Mouse (Mus musculus): ENCODE results near the gene Kcnma1.

DNA sequence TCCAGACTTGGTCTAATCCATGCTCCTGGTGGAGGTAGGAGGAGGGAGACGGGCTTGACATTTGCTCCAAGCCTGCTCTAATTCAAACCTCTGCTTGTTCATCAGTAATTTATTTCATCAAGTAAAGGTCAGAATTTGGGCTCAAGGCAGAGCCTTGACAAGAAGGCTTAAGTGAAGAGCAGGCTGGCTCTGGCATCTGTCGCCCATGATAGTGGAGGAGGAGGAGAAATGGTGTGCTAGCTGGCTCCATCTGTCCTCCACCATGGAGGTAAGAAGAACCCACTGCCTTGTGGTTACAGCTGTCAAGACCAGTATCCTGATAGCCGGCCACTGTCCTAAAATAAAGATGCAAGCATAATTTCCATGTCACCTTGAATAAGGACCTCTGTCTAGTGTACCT is 595.3 kb downstream of the Kcnma1 start:
- TF ChIP-seq POLR2A (IDR thresholded peaks at IDR 0.05; ENCODE audit: low read depth, low read length) (no peak), CTCF (IDR thresholded peaks at IDR 0.05; ENCODE audit: extremely low read depth, insufficient read depth, insufficient read length, insufficient replicate concordance) (no peak)
